Mouse (Mus musculus): ENCODE data around the gene Gria1.

Gria1 gene

DNA sequence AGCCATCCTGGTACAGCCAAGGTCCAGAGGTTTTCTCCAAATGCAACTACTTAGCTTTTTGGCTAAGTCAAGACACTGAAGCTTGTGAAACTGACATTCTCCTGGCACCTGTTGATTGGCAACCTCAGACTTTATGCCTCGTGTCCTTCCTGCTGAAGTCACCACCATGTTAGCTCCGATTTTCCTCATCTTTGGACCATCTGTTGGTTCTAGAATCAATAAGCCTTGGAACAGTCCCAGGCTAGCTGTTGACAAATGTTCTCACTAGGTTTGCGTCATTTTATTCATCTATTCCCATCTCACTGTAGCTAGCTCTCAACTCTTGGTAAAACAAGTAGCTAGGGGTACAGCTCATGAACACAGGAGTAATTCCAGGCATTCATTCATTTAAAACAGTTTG, 51.3 kb downstream of the Gria1 start:
- CTCF ChIA-PET: no interaction called here

DNA sequence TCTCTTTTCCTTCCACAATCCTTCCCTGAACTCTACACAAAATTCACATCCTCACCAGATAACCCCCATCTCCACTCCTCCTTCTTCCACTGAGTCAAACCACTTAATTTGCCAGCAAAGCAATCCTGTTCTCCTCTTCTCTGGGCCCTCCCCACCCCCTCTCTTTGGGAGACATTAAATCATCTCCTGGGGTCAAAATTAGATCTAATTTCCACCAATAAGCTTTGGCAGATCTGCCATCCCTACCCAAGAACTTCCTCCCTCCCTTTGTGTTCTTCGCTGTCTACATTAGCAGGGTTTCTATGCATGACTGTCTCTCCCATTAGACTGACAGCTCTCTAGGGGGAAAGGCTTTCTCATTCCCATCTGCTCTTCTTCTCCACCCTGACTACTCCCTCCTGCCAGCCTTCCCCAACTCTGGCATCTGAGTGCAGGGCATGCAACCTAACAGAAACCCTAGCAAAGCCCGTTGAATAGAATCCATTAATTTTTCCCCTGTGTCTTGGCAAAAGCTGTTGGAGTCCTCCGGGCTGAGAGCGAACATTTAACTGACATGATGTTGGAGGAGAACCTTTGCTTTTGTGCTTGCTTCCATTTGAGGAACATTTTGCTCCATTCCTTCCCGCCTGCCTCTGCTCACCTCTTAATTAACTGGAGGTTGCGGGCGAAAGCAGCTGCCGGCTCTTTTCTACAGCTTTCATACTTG, 59.2 kb downstream of the Gria1 start:
- CTCF ChIA-PET: no interaction called here

DNA sequence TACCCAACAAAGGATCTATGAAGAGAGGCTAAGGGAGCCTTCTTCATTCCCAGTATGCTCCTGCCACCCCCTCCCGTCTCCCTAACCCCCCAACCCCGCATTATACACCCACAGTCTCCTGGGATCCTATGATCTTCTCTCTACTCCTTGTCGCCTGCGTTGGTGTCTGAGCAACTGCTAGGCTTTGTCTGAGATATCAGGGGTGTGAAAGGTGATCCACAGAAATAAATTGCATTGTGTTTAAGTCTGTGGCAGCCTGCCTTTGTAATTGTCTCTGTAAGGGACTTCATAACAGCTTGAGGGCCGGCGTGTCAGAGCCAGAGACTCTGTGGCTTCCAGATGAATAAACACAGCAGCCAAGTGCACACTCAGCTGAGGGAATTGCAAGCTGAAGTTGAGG, 61.0 kb downstream of the Gria1 start:
- CTCF ChIA-PET: no interaction called here

DNA sequence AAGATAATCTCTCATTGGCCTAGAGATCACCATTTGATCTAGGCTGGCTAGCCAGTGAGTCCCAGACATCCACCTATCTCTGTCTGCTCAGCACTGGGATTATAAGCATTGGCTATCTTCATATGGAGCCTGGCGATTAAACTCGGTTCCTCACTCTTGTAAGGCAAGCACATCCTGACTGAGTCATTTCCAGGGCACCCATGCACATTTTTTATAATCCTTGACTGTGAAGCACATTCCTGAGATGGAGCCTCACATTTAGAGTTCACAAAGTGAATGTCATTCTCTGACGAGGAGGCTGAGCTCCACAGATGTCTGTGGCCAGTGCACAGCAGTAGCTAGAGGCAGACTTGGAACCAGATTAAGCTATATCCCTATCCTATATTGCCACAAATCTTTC, 68.2 kb downstream of the Gria1 start:
- CTCF ChIA-PET: no interaction called here

DNA sequence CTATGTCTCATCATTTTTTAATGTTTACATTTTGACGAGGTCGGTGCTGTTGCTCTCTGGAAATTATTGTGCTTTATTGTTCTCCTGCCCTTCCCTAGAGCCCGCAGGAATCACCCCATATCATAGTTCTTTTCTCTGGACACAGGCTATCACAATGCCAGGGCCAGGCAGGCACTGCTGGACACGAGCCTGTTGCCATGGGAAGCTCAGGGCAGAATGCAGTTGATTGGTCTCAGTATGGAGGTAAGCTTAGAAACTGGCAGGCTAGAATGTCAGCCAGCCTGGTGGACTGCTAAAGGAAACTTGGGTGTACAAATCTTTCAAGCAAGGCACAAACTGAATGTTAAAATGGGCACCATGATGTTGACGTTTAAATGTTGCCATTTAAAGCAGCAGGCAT, 78.3 kb downstream of the Gria1 start:
- CTCF ChIA-PET: no interaction called here

DNA sequence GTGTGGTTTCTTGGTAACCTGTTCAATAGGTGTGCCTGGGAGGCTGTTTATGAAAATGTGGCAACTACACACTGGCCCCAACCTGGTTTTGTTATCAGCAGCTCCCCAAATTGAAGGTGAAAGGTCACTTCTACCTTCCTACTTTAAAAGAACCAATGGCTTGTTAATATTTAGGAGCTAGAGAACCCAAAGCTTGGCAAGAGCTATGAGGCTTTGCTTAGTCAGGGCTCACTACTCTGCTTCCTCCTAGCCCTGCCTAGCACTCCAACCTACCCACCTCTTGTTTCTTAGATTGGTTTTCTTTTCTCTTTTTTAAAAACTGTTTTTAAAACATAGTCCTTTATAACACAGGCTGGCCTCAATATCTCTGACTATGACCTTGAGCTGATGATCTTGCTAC, 79.5 kb downstream of the Gria1 start:
- CTCF ChIA-PET: no interaction called here

DNA sequence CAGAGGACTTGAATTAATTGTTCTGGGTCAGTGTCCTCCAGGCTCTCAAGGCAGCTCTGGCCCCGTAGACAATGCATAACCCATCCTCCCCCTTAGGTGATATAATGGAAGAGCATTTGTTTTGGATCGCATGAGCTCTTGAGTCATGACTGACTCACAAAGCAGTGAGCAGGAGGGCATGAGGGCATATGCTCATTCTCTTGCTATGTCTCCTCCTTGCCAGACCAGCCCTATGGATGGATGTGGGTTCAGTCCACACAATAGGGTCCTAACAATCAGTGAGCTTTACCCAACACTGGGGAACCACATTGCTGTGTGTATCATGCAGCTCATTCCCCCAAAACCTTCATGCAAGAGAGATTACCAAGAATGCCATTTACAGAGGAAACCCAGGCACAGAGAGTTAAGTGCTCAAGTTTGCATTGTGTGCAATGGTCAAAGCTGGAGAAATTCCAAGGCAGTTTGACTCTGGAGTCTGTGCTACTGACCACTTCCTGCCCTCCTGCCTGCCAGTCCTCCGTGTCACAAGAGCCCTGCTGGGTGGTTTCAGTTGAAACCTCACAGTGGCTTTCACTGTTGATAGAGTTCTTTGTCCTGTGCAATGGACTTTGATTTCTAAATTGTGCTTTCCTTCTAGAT, 80.2 kb downstream of the Gria1 start:
- CTCF ChIA-PET: no interaction called here

DNA sequence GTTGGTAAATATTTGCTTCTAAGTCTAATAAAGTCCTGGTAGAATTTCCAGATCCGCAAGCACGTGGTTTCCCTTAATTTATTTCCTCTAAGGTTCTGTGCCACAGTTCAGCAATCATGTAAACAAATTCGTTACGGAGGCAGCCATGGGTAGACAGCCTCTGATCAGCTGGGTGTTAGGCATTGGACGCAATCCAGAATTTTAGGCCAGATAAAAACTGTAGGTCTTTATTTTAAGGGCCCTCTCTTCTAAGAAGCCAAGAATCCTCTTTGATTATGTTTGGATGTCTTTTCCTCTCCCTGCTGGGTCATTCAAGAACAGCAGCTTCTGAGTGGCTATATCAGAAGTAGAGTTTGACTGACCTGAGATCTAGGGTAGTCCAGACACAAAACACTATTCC, 89.3 kb downstream of the Gria1 start:
- CTCF ChIA-PET: no interaction called here

DNA sequence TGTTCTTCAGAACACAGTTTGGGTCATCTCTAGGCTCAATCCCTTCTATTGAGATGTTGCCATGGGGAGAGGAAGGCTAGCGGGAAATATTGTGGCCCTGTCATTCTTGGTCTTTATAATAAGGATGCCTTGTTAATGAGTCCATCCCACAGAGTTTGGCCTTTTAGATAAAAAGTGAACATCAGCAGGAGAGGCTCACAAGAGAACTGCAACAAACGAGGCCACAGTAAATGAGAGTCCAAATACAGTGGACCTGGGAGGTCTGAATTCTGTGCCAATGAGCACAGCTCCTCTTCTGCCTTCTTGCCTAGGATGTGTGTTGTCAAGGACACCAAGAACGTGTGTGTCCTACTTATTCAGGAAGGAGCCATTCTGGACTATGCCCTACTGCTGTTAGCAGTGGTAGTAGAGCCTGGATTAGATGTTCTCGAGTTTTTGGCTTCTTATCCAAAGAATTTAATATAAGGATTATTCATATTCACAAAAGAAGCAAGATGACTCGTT, 92.6 kb downstream of the Gria1 start:
- CTCF ChIA-PET: no interaction called here

DNA sequence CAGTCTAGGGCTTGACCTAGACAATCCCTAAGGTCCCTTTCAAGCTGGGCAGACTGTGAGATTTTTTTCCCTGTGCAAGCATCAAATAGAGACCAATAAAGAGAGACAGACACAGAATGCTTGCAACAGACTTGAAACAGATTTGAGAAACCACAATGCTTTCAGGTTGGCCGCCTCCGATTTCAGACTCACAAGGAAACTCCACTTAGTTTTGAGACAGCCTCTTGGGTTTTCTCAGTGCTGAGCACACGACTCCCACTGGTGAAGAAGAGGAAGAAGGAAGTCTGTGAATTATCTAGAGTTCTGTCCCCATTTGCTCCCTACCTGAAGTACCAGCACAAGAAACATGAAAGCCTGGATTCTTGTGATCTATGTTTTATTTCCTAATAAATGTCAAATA, 94.5 kb downstream of the Gria1 start:
- CTCF ChIA-PET: no interaction called here

DNA sequence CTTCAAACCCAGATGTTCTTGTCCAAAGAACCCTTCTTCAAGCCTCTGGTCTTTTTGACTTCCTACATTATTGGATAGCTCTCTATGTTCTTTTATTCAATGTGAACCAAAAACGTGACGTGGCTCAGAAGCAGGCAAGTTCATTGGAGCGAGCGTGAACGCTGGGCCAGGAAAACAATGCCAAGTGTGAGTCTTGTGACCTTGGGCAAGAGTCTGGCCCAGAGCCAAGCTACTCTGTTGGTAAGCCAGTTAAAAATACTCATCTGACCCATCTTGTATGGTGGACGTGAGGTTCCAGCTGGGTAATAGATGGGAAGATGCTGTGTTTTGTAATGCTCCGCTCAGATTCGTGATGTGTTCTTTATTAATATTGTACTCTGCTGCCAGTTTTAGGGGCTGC, 101.2 kb downstream of the Gria1 start:
- CTCF ChIA-PET: no interaction called here

DNA sequence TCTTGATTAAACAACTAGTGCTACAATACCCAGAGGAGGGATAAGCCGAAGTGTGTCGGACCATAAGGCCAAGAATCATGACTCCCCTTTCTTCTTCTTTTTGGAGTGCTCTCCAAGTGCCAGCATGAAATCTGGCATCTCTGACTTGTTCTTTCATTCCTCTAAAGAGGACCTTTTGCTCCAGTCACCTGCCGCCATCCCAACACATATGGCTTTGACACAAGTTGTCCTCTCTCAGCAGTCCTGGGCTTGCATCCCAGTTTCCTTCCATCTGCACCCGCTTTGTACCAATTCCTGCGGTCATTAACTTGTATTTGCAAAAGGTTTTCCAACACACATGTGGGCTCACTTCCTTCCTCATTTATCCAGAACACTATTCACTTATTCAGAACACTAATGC, 103.2 kb downstream of the Gria1 start:
- CTCF ChIA-PET: no interaction called here

DNA sequence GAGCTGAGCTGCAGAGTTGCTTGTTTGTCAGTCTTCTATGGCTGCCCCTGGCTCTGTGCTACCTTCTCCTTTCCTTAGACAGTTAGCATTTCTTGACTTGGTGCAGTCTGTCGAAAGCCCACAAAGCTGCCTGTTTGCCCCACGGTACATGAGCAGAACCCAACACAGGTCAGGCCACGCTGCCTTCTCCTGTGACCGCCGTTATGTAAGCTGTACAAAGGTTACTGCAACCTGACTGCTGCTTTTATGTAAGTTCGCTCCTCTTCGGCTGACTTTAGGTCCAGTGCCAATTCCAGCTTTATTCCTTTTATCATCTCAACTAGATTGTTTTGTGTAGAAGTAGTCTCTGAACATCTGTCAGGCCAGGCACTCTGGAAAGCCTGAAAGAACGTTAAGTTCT, 115.9 kb downstream of the Gria1 start:
- CTCF ChIA-PET: no interaction called here

DNA sequence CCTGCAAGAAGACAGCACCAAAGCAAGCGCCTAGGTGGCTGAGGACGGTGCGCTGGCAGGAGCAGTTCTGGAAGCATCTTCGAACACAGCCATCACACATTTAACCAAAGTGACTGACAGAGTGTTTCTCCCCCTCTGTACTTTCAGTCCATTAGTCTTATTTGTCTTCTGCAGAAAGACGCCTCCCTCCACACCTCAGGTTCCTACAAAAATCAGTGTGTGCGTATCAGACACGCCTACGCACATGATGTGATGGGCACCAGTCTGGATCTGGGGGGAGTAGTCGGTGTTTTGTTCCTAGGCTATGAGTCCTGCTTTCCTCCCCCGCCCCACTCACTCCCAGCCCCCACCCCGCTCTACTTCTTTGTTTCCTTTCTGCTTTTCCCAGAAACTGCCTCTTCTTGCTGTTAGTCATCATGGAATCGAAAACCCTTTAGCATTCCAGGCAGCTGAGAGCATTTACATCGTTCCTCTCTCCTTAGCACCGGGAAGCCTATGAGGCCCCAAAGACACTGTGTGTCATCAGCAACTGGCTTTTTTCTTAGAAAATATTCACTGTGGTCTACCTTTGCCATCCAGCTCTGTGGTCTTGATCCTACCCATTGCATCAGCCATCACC, 129.1 kb downstream of the Gria1 start:
- CTCF ChIA-PET: no interaction called here

DNA sequence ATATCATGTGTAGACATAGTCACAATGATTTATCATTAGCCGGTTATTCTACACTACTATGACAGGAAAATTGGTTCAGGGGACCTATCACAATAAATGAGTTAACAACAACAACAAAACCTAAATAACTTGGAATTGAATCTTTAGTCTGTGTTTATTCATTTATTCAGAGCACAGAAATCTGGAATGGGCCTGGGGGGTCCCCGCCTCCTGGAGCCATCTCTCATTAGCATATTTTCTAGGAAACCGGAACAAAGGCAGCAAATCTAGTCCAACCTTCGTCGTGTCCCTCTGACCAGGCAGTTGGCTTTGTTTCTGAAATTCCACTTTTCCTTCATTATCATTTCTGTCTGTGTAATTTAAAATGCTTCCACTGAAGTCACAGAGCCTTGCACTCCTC, 132.5 kb downstream of the Gria1 start:
- CTCF ChIA-PET: no interaction called here

DNA sequence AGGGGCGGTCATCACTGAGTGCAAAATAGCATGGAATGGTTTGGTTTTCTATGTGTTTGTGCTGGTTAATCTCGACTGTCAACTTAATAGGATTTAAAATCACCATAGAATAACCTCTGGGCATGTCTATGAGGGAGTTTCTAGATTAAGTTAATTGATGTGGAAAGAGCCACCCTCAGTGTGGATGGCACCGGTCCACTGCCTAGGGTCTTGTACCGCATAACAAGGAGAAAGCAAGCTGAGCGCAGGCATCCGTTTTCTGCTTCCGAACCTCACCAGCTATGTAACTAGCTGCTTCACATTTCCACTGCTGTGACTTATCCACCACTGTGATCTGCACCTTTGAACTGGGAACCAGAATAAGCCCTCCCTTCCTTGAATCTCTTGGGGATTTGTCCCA, 134.0 kb downstream of the Gria1 start:
- CTCF ChIA-PET: no interaction called here

DNA sequence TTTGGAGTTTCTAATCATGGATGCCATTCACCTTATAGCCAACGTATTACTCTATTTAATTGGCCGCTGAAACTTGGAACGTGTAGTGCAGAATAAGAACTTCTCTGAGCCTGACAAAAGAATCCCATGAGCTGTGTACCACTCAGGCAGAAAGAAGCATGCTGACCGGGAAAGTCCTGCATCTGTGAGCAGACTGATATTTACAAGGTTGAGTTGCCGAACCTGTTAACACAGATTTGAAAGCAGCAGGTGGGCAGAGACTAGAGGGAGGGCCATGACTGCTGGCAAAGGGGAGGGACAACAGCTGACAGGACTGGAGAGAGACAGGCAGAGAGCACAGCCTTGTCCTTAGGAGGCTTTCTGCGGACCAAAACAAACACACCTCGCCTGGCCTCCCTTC, 134.5 kb downstream of the Gria1 start:
- CTCF ChIA-PET: no interaction called here

DNA sequence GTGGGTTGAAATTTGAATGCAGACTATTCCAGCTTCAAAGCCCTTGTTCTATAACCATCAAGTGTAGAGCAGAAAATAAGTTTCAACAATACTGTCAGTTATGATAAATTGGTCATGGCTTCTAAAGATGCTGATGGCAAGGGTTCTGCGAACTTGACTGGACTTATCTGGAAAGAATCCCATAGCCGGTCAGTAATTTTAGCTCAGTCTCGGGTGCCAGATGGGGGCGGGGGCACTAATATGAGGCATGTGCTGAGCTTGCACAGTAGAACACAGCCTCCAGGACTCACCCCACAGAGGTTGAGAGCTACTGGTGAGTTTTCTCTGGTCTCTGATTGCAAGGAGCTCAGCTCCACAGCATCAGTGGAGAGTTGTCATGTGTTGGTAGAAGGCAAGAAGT, 140.5 kb downstream of the Gria1 start:
- CTCF ChIA-PET: no interaction called here

DNA sequence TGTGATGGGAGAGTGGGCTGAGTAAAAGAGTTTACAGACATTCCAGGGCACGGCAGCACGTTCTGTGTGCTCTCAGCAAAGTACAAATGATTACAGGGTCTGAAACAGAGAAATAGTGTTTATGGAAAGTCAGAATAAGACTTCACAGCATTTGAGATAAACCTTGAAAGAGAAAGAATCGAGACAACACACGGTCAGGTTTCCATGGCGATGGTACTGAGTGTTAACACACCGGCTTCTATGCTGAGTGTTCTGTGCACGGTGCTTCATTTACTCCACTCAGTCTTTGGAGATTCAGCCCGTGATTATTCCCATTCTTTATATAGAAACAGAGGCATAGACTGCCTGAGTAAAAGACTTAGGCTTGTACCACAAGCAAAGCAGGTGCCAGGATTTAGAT, 143.8 kb downstream of the Gria1 start:
- CTCF ChIA-PET: no interaction called here

DNA sequence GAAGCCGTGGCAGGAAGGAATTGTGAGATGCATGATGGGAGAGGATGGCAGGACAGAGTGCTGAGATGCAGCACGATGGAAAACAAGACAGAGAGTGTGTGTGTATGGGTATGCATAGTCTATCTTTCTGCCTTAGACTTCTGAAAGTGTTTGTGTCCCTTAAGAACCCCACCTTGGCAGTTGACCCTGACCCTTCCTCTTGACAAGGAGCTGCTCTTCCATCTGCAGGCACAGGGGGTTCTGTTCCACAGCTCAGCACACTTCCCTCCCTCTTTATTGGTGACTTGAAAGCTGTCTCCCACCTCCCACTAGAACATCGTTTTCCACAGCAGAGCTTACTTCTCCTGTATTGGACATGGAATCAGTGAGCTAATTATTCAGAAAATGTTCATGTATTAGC, 148.2 kb downstream of the Gria1 start:
- CTCF ChIA-PET: no interaction called here

DNA sequence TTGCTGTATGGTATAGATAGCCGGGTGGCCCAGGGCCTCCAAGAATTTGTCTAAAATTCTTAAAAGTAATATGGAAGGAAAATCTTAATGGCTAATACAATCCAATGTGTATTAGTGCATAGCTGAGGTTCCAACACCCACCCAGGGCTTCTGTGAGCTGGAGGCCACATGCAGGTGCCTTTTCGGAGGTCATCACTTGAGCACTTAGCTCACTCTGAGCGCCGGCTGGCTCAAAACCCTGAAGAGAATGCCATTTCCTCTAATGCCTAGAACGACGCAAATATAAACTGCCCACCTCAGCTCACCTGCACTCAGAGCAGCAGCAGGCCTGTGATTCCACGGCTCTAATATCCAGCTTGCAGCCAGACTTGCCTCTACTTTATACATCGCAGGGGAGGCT, 148.9 kb downstream of the Gria1 start:
- CTCF ChIA-PET: no interaction called here

DNA sequence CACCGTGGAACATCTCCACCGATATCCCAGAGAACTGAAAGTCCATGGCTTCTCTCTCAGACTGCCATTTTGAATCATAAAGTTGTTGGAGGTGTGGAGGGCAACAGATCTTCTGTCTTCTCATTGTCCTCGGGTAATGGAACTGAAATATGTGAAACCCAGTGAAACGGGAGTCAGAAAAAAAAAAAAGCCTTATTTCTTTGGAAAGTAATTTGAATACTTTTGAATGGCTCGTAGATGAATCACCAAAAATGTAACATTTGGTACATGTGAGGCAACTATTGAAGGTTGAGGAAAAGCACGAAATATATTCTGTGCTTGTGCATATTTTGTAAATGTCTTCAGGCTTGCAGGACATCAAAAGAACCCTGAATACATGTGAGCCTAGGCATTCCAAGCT, 151.7 kb downstream of the Gria1 start:
- CTCF ChIA-PET: no interaction called here

DNA sequence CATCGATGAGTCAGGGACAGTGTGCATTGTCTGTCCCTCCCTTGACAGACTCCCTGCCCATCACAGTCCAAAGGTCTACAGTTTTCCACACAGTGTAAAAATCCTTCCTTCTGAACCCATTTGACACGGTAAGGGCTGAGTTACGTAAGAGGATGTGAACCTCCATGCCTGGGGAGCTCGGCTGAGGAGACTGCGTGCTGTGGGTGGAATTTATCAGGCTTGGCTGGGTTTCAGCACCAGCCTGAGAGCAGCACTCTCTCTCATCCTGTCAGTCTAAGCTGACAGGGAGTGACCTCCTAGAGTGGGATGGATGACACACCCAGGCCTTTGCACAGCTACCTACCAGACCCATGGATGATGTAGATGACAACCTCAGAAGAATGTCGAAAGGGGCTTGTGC, 158.9 kb downstream of the Gria1 start:
- CTCF ChIA-PET: no interaction called here

DNA sequence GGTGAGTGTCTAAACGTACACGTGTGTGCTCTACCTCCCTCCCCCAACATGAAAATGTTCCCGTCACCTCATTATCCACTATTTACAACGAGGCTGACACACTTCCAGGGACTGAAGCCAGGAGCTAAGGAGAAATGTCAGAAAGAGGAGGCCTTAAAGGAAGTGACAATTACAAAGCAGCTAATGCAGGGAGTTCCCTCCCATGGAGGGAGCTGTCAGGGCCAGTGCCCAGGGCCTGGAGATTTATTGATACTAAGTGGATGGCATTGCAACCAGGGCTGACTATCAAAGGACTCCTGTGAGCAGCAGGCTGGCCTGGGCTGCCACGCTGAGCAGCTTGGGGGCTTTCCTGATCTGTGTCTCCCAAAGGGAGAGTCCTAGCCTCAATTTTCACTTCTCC, 163.0 kb downstream of the Gria1 start:
- CTCF ChIA-PET: no interaction called here
